Mouse (Mus musculus) B cell, adult (primary cell): Measurements from ENCODE around the gene Rgl1. TPM values are rescaled to one million over a fixed set of nuclear protein-coding genes. Genes with fewer than 3 reads are reported as not detected.

Experiments used
- total RNA-seq: library from RNA; stranded (reverse); gene quantifications from 4 replicates; pipeline ENCODE4 v1.2.4, GENCODE M21; 2023; ENCODE audit not compliant: inconsistent age

Rgl1 gene
- 24.7 to 57.6 TPM (median 41.1 TPM) in 4 replicates for total RNA-seq

DNA sequence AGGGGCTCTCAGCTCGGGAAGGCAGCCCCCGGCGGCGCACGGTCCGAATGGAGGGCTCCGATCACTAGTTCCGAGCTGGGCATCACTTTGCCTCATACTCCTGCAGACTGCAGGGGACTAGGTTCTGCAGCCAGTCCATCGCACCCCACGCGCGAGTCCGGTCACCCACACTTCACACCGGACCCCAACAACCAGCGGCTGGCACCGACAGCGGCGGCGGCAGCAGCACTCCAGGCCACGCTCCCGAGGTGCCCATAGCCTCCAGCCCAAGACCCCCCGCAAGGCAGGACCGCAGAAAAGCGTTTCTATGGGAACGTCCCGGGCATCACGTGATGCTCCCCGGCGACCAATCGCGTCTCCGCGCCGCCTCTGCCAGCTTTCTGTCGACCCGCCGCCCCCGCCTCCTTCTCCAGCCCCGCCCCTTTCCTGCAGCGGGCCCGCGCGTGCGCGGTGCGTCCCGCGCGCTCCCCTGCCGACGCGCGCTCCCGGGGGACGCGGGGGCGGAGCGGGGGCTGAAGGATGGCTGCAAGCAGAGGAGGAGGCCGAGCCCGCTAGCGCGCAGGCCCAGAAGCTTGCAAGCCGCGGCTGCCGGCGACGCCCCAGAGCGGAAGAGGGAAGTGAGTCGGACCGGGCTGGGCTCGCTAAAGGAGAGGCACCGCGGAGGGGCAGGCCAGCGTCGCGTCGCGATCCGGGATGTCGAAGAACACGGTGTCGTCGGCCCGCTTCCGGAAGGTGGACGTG, at the start of gene Rgl1, which contains the start of gene Arpc5:
TSS of gene Rgl1 (minus strand) at position 320 of the 741 bp plus-strand sequence.
TSS of gene Arpc5 (plus strand) at position 511 of the 741 bp plus-strand sequence.

DNA sequence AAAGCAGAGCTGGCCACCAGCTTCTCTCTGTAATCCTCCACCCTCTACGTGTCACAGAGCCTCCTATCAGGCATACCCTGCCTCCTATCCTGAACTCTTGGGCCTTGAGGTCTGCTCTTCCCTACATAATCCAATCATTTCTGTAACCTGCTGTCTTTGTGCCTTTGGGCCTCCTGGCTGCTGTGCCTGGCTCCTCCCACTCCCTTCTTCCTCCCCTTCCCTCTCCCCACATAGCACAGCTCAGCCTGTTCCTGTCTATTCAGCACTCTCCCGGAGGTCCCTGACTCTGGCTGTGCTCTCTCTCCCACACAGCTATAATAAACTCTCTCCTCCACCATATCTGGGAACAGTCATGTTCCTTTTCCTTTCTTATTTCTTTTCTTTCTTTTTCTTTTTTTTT, 33.7 kb upstream of the Rgl1 start, which contains the start of gene Ncf2:
TSS of gene Ncf2 (plus strand) at position 298 of the 400 bp plus-strand sequence.

GRCm38 (mm10) chr1:152750312-152750965, 15.7 kb downstream of the Rgl1 start, which contains the start of gene Apobec4:
TSS of gene Apobec4 (plus strand) at chr1:152750551.

Other genes with a start within 250 kb of the Rgl1 start
- gene Apobec4, start 15.8 kb downstream of the Rgl1 start, total RNA-seq: not detected in 4 replicates
- gene Arpc5, start 191 bp upstream of the Rgl1 start, total RNA-seq: 353 to 388 TPM (median 379 TPM) in 4 replicates
- 247 to 296 TPM (median 267 TPM) in 4 replicates for gene Ncf2, start 33.8 kb upstream of the Rgl1 start, total RNA-seq
- 150 to 165 TPM (median 159 TPM) in 4 replicates for gene Smg7, start 136.3 kb upstream of the Rgl1 start, total RNA-seq
- not detected in 4 replicates for gene Nmnat2, start 188.6 kb upstream of the Rgl1 start, total RNA-seq